In genomic region chr13:93342641-93343040, GRCm38 (mm10) we compare ENCODE assay signal across 30 mouse cellular contexts. TPM values are rescaled to one million over a fixed set of nuclear protein-coding genes. Genes with fewer than 3 reads are reported as not detected.
DNase-seq lines count a peak whose midpoint lies in the region; ATAC-seq and TF ChIP-seq lines count a peak whose summit lies in the region.
"Had no signal": no experiment of that assay in that cellular context is flagged by ENCODE, and none has a peak within 500 bp of the region (broad histone marks: within the 10 kb centered on the region; RNA-seq: fewer than 3 reads in every experiment).

No protein-coding gene starts in this region.

- H3K4me3 ChIP-seq in layer of hippocampus, adult 2 months, result no peak overlapping the region
- no peak overlapping the region for H3K4me3 ChIP-seq in liver, embryonic 15.5 days (replicated peaks)
- H3K4me3 ChIP-seq: embryonic facial prominence, embryonic 13.5 days; erythroblast, embryonic 14.5 days; forebrain, embryonic 12.5 days; gastrocnemius, adult 2 months; heart, embryonic 10.5 days; left cerebral cortex, adult 2 months; midbrain, embryonic 12.5 days had no signal

- H3K9ac ChIP-seq in liver, embryonic 15.5 days, result no peak overlapping the region
- H3K9ac ChIP-seq: embryonic facial prominence, embryonic 13.5 days; forebrain, embryonic 12.5 days; midbrain, embryonic 12.5 days had no signal

- WGBS in liver, embryonic 15.5 days (ENCODE audit: insufficient replicate concordance), result 60% methylated on average over 5 of the region's 5 CpGs

- H3K36me3 ChIP-seq in liver, embryonic 15.5 days (replicated peaks), result no peaks in the 10 kb centered on the region
- H3K36me3 ChIP-seq: embryonic facial prominence, embryonic 13.5 days; forebrain, embryonic 12.5 days; midbrain, embryonic 12.5 days had no signal

- H3K9me3 ChIP-seq in liver, embryonic 15.5 days (replicated peaks), result no peaks in the 10 kb centered on the region
- H3K9me3 ChIP-seq: embryonic facial prominence, embryonic 13.5 days; forebrain, embryonic 12.5 days; G1E; heart, embryonic 10.5 days; midbrain, embryonic 12.5 days had no signal

- no peak overlapping the region for H3K4me2 ChIP-seq in liver, embryonic 15.5 days
- H3K4me2 ChIP-seq: embryonic facial prominence, embryonic 13.5 days; forebrain, embryonic 12.5 days; midbrain, embryonic 12.5 days had no signal

- peaks cover 48% of the 10 kb centered on the region for H3K4me1 ChIP-seq in liver, embryonic 15.5 days (replicated peaks)
- H3K4me1 ChIP-seq: forebrain, embryonic 12.5 days; midbrain, embryonic 12.5 days had no signal

- no peak for TF ChIP-seq CTCF in layer of hippocampus, adult 2 months (conservative IDR thresholded peaks at IDR 0.05)

- peak overlapping the region; percentile 8; the same call in 1 of the 2 replicates for H3K27ac ChIP-seq in layer of hippocampus, adult 2 months
- H3K27ac ChIP-seq in liver, embryonic 15.5 days (replicated peaks), result peak overlapping the region; percentile 49; the same call in 1 of the 2 replicates
- H3K27ac ChIP-seq: embryonic facial prominence, embryonic 13.5 days; forebrain, embryonic 12.5 days; gastrocnemius, adult 2 months; heart, embryonic 10.5 days; kidney, postnatal 0 days; left cerebral cortex, adult 2 months; midbrain, embryonic 12.5 days had no signal

- no peak for ATAC-seq in liver, embryonic 15.5 days (ENCODE audit: insufficient read depth)
- ATAC-seq: hindbrain, embryonic 16.5 days; Patski had no signal

- no peaks in the 10 kb centered on the region for H3K27me3 ChIP-seq in liver, embryonic 15.5 days
- H3K27me3 ChIP-seq: CH12.LX; embryonic facial prominence, embryonic 13.5 days; forebrain, embryonic 12.5 days; midbrain, embryonic 12.5 days; Patski had no signal

- no peak for DNase-seq in layer of hippocampus, adult 2 months (ENCODE audit: low spot score in 2 of 2)
- no peak for DNase-seq in layer of hippocampus, postnatal 14 days (ENCODE audit: low spot score in 2 of 2)
- DNase-seq in kidney, adult 9 months, result peak; percentile 72
- DNase-seq in kidney, postnatal 14 days, result peak; percentile 30
- no peak for DNase-seq in heart, postnatal 25 days (ENCODE audit: low spot score)
- no peak for DNase-seq in left cerebral cortex, postnatal 36 days (ENCODE audit: low spot score in 2 of 2)
- DNase-seq in cerebellum, adult 11-12 months, result no peak
- DNase-seq: adrenal gland, adult 8-10 months; B cell, adult 2 months; cerebellum, adult 8-10 months; cerebellum, postnatal 36 days; embryo, embryonic 11 days; gastrocnemius, adult 2 months; layer of hippocampus, adult 9-11 months; lung, adult 2 months; lung, postnatal 14 days; right cerebral cortex, postnatal 14 days; spleen, adult 18-20 months had no signal

- intact Hi-C loops in heart, postnatal 25 days (cut with DNase I), result loop anchor here (10.0 kb wide), 1 partner anchor 372 kb away; no protein-coding TSS in a partner anchor
- intact Hi-C loops in left cerebral cortex, postnatal 36 days (cut with DNase I), result no loop called here

RNA-seq across cellular contexts. Expression of gene Homer1, which starts 43.2 kb away (rescaled TPM):
- total RNA-seq in layer of hippocampus, adult 2 months (2021), result 100 to 1,000 TPM; 163 to 171 TPM
- total RNA-seq in layer of hippocampus, postnatal 14 days (2021), result 100 to 1,000 TPM; 145 TPM
- polyA plus RNA-seq in liver, embryonic 15.5 days (2015; fragmentation: Nextera tagmentation; extraction: Ambion mirVana), result 2.3 and 2.4 TPM in 2 replicates
- total RNA-seq in heart, postnatal 25 days (2021), result 10 to 100 TPM; 61.1 to 63.8 TPM
- 100 to 1,000 TPM; 284 to 371 TPM for total RNA-seq in left cerebral cortex, postnatal 36 days (2021)

Comparison
In these comparisons a context has a peak if more than half of its experiments do, and no peak if none do; other contexts are left out.
1. DNase-seq: peak in kidney, adult 9 months (single experiment) and kidney, postnatal 14 days (single experiment); none in layer of hippocampus, adult 2 months (0 of 2), layer of hippocampus, postnatal 14 days (0 of 2), heart, postnatal 25 days (single experiment), left cerebral cortex, postnatal 36 days (0 of 2) and cerebellum, adult 11-12 months (single experiment).